Mouse (Mus musculus): Measurements from ENCODE around the gene Pin1. TPM values are rescaled to one million over a fixed set of nuclear protein-coding genes. Genes with fewer than 3 reads are reported as not detected.
"Not testable (repeated sequence)": the region's sequence is repeated elsewhere in the genome, so short reads cannot be mapped to it uniquely, and the experiment has no call there.

Pin1 gene
- polyA plus RNA-seq (2012; ENCODE audit: insufficient read depth, insufficient read length, low replicate concordance, missing spikeins) = not detected in 2 replicates

- peak within 1 kb of the TSS; percentile 70 for H3K27ac ChIP-seq (ENCODE audit: insufficient read depth, low read depth, low read length)
- H3K4me1 ChIP-seq (ENCODE audit: control insufficient read depth, insufficient read depth, low read length) = peaks cover 10% of the 10 kb centered on the region
- peak within 1 kb of the TSS; percentile 67 for H3K4me3 ChIP-seq (ENCODE audit: insufficient read depth, low read depth, low read length)
- WGBS = under 1% methylated on average over 45 of the region's 45 CpGs
- TF ChIP-seq CTCF (IDR thresholded peaks at IDR 0.05; ENCODE audit: insufficient read depth, low read depth, low read length) (no peak), POLR2A (IDR thresholded peaks at IDR 0.05; ENCODE audit: insufficient read depth, low read depth, low read length) (peak; percentile 75)
Measured at GRCm38 (mm10) chr9:20651602-20652259, at the start of gene Pin1. Gene Pin1, plus strand, starts transcription at chr9:20652095.

- Histone ChIP-seq H3K27ac (ENCODE audit: insufficient read depth, low read depth, low read length) (no peak overlapping the region), H3K4me3 (ENCODE audit: insufficient read depth, low read depth, low read length) (no peak overlapping the region), H3K4me1 (ENCODE audit: control insufficient read depth, insufficient read depth, low read length) (no peaks in the 10 kb centered on the region)
- 97% methylated on average over 1 of the region's 1 CpGs for WGBS
- no peak for TF ChIP-seq CTCF (IDR thresholded peaks at IDR 0.05; ENCODE audit: insufficient read depth, low read depth, low read length)
- no peak for TF ChIP-seq POLR2A (IDR thresholded peaks at IDR 0.05; ENCODE audit: insufficient read depth, low read depth, low read length)
Measured at GRCm38 (mm10) chr9:20606269-20606668, 45.6 kb upstream of the Pin1 start.

- under 1% methylated on average over 57 of the region's 57 CpGs for WGBS
- no peak for TF ChIP-seq CTCF (IDR thresholded peaks at IDR 0.05; ENCODE audit: insufficient read depth, low read depth, low read length)
- no peak; the same call in none of the 2 replicates for TF ChIP-seq POLR2A (IDR thresholded peaks at IDR 0.05; ENCODE audit: insufficient read depth, low read depth, low read length)
- Histone ChIP-seq H3K27ac (ENCODE audit: insufficient read depth, low read depth, low read length) (peak overlapping the region; percentile 99), H3K4me3 (ENCODE audit: insufficient read depth, low read depth, low read length) (peak overlapping the region; percentile 76), H3K4me1 (ENCODE audit: control insufficient read depth, insufficient read depth, low read length) (no peaks in the 10 kb centered on the region)
Measured at GRCm38 (mm10) chr9:20607100-20607974, 44.6 kb upstream of the Pin1 start.

GRCm38 (mm10) chr9:20609831-20610464 lies 41.9 kb upstream of the Pin1 start:
- no peaks in the 10 kb centered on the region for H3K4me1 ChIP-seq (ENCODE audit: control insufficient read depth, insufficient read depth, low read length)
- no peak for TF ChIP-seq CTCF (IDR thresholded peaks at IDR 0.05; ENCODE audit: insufficient read depth, low read depth, low read length)
- TF ChIP-seq POLR2A (IDR thresholded peaks at IDR 0.05; ENCODE audit: insufficient read depth, low read depth, low read length) = no peak
- 81% methylated on average over 5 of the region's 5 CpGs for WGBS
- H3K4me3 ChIP-seq (ENCODE audit: insufficient read depth, low read depth, low read length) = no peak overlapping the region
- H3K27ac ChIP-seq (ENCODE audit: insufficient read depth, low read depth, low read length) = no peak overlapping the region

GRCm38 (mm10) chr9:20611976-20612375 lies 39.9 kb upstream of the Pin1 start:
- no peaks in the 10 kb centered on the region for H3K4me1 ChIP-seq (ENCODE audit: control insufficient read depth, insufficient read depth, low read length)
- 81% methylated on average over 5 of the region's 5 CpGs for WGBS
- TF ChIP-seq CTCF (IDR thresholded peaks at IDR 0.05; ENCODE audit: insufficient read depth, low read depth, low read length) (no peak), POLR2A (IDR thresholded peaks at IDR 0.05; ENCODE audit: insufficient read depth, low read depth, low read length) (no peak)
- H3K4me3 ChIP-seq (ENCODE audit: insufficient read depth, low read depth, low read length) = no peak overlapping the region
- H3K27ac ChIP-seq (ENCODE audit: insufficient read depth, low read depth, low read length) = no peak overlapping the region

GRCm38 (mm10) chr9:20616685-20617084 lies 35.2 kb upstream of the Pin1 start:
- H3K4me3 ChIP-seq (ENCODE audit: insufficient read depth, low read depth, low read length) = no peak overlapping the region
- WGBS = 81% methylated on average over 2 of the region's 2 CpGs
- H3K27ac ChIP-seq (ENCODE audit: insufficient read depth, low read depth, low read length) = no peak overlapping the region
- TF ChIP-seq CTCF (IDR thresholded peaks at IDR 0.05; ENCODE audit: insufficient read depth, low read depth, low read length) (no peak), POLR2A (IDR thresholded peaks at IDR 0.05; ENCODE audit: insufficient read depth, low read depth, low read length) (no peak)
- no peaks in the 10 kb centered on the region for H3K4me1 ChIP-seq (ENCODE audit: control insufficient read depth, insufficient read depth, low read length)

GRCm38 (mm10) chr9:20631332-20631731 lies 20.6 kb upstream of the Pin1 start:
- WGBS = 90% methylated on average over 2 of the region's 2 CpGs
- TF ChIP-seq CTCF (IDR thresholded peaks at IDR 0.05; ENCODE audit: insufficient read depth, low read depth, low read length) (no peak), POLR2A (IDR thresholded peaks at IDR 0.05; ENCODE audit: insufficient read depth, low read depth, low read length) (no peak)
- Histone ChIP-seq H3K4me3 (ENCODE audit: insufficient read depth, low read depth, low read length) (no peak overlapping the region), H3K27ac (ENCODE audit: insufficient read depth, low read depth, low read length) (no peak overlapping the region), H3K4me1 (ENCODE audit: control insufficient read depth, insufficient read depth, low read length) (no peaks in the 10 kb centered on the region; the same call in 1 of the 2 replicates)

- H3K4me1 ChIP-seq (ENCODE audit: control insufficient read depth, insufficient read depth, low read length); H3K27ac ChIP-seq (ENCODE audit: insufficient read depth, low read depth, low read length); H3K4me3 ChIP-seq (ENCODE audit: insufficient read depth, low read depth, low read length): not testable (repeated sequence)
- 90% methylated on average over 8 of the region's 8 CpGs for WGBS
Measured at GRCm38 (mm10) chr9:20635676-20636075, 16.2 kb upstream of the Pin1 start.

- H3K27ac ChIP-seq (ENCODE audit: insufficient read depth, low read depth, low read length) = no peak overlapping the region
- no peak overlapping the region for H3K4me3 ChIP-seq (ENCODE audit: insufficient read depth, low read depth, low read length)
- peaks cover 2% of the 10 kb centered on the region for H3K4me1 ChIP-seq (ENCODE audit: control insufficient read depth, insufficient read depth, low read length)
- 90% methylated on average over 3 of the region's 3 CpGs for WGBS
- TF ChIP-seq POLR2A (IDR thresholded peaks at IDR 0.05; ENCODE audit: insufficient read depth, low read depth, low read length) (no peak), CTCF (IDR thresholded peaks at IDR 0.05; ENCODE audit: insufficient read depth, low read depth, low read length) (no peak)
Measured at GRCm38 (mm10) chr9:20636256-20636655, 15.6 kb upstream of the Pin1 start.

Measured in olfactory bulb, adult 2 months (tissue).